Mouse (Mus musculus) splenic B cell, adult 2 months (primary cell): ENCODE results near the gene Il12rb1.
A peak's percentile ranks its signal among the peaks of the same experiment; 100 is the strongest.

ENCODE experiments used
- DNase-seq: peaks from one replicate; pipeline ENCODE4 v3.0.0-alpha.2; 2011; ENCODE audit warnings: low read depth, low spot score
- H3K27me3 ChIP-seq: 2 replicates; pipeline ENCODE4 v1.6.1; 2012; ENCODE audit warnings: mild to moderate bottlenecking, low read length, moderate library complexity, mixed read lengths; ENCODE audit not compliant: control insufficient read depth, poor library complexity, insufficient read depth, severe bottlenecking
- H3K36me3 ChIP-seq: 2 replicates; pipeline ENCODE4 v1.6.1; 2012; ENCODE audit warnings: mild to moderate bottlenecking, low read length, moderate library complexity, mixed read lengths; ENCODE audit not compliant: control insufficient read depth, poor library complexity, insufficient read depth, severe bottlenecking

The Il12rb1 gene

DNA sequence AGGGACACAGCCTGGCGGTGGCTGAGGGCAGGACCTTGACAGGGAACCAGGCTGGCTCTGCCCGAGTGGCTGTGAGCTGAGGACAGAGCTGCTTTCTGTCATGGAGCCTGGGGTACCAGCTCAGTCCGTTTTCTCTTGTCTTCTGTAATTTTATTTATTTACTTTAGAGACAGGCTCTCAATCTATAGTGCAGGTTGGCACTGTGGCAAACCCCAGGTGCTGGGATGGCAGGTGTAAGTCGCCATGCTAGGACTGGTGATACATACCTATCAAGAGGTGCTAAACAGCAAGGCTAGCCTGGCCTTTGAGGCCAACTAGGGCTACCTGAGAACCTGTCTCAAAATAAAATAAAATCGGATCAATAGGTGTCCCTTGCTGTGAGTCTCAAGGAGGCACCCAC lies 47.8 kb downstream of the Il12rb1 start:
- DNase-seq, result no peak
- H3K27me3 ChIP-seq, result no peaks in the 10 kb centered on the region
- H3K36me3 ChIP-seq, result no peaks in the 10 kb centered on the region

DNA sequence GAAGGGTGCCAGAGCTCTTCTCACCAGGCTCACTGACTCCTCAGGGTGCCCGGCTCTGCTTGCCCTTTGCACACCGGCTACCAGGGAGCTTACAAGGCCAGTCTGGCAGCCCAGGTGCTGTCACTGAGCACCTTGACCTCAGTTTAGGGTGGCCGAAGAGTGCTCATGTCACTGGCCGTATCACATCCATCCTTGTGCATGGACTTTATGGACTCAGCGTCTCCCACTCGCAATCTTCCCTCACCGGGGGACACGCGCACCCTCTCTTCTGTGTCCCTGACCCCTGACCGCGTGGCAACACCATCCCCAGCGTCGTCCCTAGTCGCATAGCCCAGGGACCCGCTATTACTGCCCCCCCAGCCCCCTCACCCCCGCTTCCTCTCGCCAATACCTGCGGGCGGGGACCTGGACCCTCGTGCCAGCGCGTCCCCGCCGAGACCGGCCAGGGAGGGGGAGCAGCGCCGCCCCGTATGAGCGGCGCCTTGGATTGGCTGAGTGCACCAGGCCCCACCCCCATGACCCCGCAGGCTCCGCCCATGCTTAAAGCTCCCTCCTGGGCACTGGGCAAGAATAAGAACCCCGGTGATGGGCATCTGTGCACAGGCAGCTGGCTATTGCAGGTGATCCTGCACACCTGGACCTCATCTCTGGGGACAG lies 48.4 kb downstream of the Il12rb1 start:
- Histone ChIP-seq H3K36me3 (no peaks in the 10 kb centered on the region), H3K27me3 (no peaks in the 10 kb centered on the region)
- DNase-seq, result no peak

DNA sequence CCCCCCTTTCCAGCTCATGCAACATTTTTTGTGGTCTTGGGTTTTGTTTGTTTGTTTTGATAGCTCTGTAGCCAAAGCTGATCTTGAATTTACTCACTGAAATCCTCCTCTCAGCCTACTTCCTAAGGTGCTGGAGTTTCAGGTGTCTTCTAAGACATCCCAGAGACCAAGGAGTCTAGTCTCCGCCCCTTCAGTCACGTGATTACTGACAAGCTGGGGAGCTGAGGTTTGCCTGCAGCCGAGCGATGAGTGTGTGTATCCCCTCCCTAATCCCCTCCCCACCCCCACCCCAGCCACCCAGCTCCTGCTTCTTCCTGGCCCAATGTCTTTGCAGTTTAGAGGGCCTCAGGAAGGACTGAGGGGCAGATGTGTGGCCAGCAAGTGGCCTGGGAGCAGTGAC lies 49.3 kb downstream of the Il12rb1 start:
- H3K36me3 ChIP-seq, result no peaks in the 10 kb centered on the region
- no peaks in the 10 kb centered on the region for H3K27me3 ChIP-seq
- DNase-seq, result no peak

DNA sequence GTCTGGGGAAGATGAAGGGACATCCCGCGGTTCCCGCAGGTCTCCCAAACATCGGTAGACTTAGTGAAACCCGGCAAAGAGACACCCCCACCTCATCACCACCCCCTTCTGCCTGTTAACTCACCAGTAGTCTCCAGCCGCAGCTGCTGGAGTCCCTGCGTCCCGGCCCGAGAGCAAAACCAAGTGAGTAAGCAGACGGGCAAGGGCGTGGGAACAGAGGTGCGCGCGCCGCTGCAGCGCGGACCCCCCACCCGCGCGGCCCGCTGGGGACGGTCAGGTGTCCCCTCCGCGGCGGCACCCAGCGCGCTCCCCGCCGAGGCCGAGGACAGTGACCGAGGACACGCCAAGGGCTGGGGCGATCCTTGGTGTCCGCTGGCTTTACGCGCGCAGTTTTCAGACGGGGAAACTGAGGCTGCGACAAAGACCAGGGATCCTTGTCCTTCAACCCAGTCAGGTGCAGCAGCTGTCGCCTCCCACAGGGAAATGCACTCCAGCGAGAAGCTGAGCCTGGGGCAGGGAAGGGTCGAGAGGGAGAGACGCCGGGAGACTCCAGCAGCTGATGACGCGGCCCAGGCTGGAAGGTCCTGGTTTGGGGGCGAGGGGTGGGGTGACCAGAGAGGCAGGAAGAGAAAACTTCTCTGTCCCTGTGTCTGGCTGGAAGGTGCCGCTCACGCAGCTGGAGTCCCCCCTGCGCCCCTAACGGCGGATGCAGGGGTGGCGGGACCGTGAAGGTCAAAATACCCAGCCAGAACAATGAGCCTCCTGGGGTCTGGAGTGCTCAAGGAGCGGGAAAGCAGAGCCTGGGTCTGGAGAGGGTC lies 54.8 kb downstream of the Il12rb1 start, which contains the start of gene Kcnn1:
Gene Kcnn1 (minus strand): TSS at position 435 of the 818 bp plus-strand sequence.
- Histone ChIP-seq H3K36me3 (no peaks in the 10 kb centered on the region), H3K27me3 (0 out of 2 replicates have a peak, but pooled peaks cover 1% of the 10 kb centered on the region)
- peak; percentile 51 for DNase-seq

DNA sequence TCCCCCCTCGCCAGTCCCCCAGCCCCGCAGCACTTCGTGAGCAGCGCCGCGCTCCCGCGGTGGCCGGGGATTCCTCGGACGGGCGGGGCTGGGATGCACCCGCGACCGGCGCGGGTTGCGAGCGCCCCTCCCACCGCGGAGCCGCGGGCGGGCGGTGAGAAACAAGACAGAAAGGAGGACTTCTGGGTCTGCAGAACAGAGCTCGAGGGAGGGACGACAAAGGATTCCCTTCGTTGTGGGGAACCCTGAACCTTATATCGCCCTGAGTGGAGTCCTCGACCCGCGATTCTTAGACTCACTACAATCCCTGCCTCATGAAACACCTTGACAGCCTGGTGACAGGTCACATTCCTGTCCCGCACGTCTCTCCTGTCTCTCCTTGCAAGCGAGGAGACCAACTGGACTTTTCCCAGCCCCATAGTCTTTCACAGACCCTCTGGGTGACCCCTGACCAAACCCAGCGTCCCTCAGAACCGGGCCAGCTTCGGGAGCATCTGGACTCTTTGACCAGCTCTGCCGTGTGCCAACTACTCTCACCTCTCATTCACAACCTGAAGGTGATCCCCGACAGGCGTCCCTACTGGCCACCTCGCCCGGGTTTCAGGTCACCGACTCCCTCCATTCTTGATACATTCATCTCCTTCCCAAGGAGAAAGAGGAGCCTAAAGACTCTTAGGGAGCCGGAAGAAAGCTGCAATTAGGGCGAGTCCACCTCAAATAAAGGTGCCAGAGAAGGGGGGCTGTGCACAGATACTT lies 55.9 kb downstream of the Il12rb1 start:
- H3K27me3 ChIP-seq, result 0 out of 2 replicates have a peak, but pooled peaks cover 1% of the 10 kb centered on the region
- H3K36me3 ChIP-seq, result no peaks in the 10 kb centered on the region
- DNase-seq, result peak; percentile 46

DNA sequence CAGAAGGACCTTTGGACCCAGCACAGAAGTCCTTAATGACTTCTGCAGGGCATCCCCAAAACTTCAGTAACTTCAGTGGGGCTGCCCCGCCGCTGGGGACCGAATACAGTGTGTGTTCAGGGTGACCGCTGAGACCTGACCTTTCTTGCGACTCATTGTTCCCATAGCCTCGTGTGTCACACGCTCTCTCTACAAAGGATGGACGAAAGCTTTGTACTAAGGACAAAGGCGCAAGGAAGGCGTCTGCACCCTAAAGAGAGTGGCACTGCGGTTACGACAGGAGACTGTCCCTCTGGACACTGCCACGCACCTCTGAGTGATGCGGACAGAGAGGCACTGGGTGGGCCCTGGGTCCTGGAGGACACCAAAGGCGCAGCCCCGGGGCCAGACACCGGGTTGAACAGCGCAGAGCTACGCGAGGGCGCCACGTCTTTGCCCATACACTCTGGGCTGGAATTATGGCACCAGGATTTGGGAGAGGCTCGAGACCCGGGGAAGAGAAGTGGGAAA lies 56.5 kb downstream of the Il12rb1 start:
- peak; percentile 48 for DNase-seq
- no peaks in the 10 kb centered on the region for H3K36me3 ChIP-seq
- H3K27me3 ChIP-seq, result 0 out of 2 replicates have a peak, but pooled peaks cover 1% of the 10 kb centered on the region

DNA sequence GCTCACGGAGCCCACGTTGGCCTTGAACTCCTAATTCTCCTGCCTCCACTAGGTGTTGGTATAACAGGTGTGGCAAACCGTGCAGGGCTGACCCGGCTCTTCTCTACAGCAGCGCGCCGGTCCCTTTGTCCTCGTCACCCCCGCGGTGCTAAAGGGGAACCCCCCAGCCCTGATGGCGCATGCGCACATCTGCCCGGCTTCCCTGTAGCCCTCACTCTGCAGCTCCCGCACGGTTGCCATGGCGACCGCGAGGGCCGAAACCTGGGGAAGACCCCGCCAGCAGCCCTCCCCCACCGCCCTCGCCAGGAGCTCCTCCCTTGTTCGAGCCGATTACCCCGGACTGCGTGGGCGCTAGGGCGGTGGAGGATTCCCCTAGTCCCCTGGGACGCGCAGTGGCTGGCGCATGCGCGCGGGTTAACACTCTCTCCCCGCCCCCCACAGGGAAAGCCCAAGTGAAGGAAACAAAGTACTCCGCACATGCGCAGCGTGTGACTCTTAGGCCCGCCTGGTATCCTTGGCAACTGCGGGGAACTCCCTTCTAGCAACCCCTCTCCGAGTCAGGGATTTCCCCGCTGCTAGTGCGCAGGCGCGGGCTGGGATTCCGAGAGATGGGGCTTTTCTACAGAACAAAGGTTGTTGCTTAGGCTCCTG lies 57.2 kb downstream of the Il12rb1 start:
- H3K27me3 ChIP-seq, result 0 out of 2 replicates have a peak, but pooled peaks cover 1% of the 10 kb centered on the region
- no peaks in the 10 kb centered on the region for H3K36me3 ChIP-seq
- DNase-seq, result peak; percentile 100

DNA sequence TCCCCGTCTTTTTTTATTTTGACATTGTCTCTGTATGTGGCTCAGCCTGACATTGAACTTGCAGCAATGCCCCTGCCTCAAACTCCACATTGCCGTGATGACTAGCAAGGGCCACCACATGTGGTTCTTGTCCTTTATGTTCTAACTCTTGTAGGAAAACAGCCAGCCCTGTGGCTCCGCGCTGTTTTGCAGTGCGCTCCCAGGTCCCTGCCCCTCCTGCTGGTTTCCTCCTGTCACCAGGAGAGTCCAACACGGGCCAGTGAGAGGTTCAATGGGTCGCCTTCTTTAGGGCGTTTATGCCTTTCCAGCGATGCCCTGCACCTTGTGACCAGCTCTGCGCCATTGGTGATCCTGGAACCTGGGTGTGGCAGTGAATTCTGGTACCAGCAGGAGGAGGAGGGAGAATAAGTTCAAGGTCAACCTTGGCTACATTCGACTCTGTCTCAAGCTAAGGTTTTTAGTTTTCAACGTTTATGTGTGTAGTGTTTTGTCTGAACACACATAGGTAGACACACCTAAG lies 57.8 kb downstream of the Il12rb1 start:
- Histone ChIP-seq H3K36me3 (no peaks in the 10 kb centered on the region), H3K27me3 (0 out of 2 replicates have a peak, but pooled peaks cover 1% of the 10 kb centered on the region)
- DNase-seq, result no peak

DNA sequence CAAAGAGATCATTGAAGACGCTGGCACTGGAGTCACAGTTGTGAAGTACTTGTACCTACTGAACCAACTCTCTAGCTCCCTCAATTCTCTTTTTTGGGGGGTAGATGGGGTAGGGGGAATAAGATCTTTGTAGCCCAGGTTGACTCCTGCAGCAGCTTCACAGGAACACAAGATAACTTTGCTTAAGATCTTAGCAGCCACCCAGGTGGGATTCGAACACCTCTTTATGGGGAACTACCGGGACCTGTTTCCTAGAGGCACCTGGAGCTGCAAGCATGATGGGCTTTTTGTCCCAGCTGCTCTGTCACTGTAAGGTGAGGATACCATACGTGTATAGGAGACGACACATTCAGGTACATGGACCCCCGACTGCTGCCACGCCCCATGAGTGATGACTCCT lies 58.3 kb downstream of the Il12rb1 start:
- DNase-seq, result no peak
- Histone ChIP-seq H3K36me3 (no peaks in the 10 kb centered on the region), H3K27me3 (0 out of 2 replicates have a peak, but pooled peaks cover 1% of the 10 kb centered on the region)

DNA sequence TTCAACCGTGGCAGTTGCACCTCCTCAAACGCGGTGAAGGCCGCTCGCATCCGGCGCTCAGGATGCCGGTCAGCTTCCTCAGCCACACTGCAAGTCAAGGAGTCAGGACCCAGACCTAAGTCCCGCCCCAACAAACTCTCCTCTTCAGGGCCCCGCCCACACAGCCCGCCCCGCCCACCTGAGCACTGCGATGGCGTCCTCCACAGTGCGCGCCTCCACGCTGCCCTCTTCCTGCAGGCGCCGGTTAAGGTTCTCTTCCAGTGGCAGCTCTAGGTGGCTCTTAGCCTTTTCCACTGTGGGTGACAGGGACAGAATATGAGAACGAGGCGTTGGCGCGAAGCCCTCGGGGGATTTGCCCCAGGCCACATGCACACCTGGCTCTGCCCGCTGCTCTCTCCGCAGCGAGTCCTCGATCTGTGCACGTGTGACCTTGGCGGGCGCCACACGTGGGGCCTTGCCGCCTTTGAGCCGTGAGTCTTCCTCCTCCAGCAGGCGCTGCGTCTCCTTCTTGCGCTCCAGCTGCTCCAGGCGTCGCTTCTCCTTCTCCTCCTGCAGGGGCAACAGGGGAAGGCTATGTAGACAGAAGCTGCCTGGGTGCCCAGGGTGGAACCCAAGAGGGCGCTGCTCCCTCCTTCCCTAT lies 60.4 kb downstream of the Il12rb1 start:
- DNase-seq, result peak; percentile 82
- H3K27me3 ChIP-seq, result no peaks in the 10 kb centered on the region
- no peaks in the 10 kb centered on the region for H3K36me3 ChIP-seq

DNA sequence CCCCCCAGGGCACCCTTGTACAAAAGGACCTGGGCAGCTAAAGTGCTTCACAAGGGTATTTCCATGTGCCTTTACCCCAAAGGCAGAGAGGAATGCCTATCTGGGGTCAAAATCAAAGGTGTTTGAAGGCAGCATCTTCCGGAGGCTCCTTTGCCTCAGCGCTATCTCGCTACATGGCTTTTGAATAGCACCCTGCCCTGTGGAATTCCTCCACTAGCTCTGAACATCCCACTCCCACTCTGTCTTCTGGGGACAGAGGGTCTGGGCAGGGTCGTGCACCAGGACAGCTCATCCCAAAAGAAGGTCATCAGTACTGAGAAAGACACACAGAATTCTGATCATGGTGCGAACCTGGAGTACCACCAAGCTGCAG lies 60.9 kb downstream of the Il12rb1 start:
- no peak for DNase-seq
- no peaks in the 10 kb centered on the region for H3K36me3 ChIP-seq
- no peaks in the 10 kb centered on the region for H3K27me3 ChIP-seq

DNA sequence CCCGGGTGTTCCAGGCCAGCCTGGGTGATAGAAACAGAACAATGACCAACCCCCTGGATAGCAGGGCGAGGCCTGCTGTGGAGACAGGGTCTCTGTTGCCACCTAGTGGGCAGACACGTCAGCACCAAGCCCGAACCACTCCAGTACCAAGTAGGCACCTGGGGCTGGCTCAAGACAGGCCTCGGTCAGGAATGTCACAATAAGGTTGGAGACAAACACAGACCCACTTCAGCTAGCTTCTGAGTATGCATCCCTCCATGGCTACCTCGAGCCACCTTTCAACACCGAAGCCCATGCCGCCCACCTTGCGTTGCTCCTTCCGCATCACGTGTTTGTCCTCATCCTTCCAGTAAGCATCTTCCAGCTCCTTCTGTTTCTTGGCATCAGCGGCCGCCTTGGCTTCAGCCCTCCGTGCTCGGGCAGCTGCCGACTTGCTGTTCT lies 61.4 kb downstream of the Il12rb1 start:
- Histone ChIP-seq H3K36me3 (no peaks in the 10 kb centered on the region), H3K27me3 (no peaks in the 10 kb centered on the region)
- DNase-seq, result peak; percentile 91
